Mouse (Mus musculus): ENCODE results near the gene Ywhah. TPM values are rescaled to one million over a fixed set of nuclear protein-coding genes. Genes with fewer than 3 reads are reported as not detected.

Gene Ywhah
- polyA plus RNA-seq (2017; shearing (Covaris generic)), result 266 TPM

DNA sequence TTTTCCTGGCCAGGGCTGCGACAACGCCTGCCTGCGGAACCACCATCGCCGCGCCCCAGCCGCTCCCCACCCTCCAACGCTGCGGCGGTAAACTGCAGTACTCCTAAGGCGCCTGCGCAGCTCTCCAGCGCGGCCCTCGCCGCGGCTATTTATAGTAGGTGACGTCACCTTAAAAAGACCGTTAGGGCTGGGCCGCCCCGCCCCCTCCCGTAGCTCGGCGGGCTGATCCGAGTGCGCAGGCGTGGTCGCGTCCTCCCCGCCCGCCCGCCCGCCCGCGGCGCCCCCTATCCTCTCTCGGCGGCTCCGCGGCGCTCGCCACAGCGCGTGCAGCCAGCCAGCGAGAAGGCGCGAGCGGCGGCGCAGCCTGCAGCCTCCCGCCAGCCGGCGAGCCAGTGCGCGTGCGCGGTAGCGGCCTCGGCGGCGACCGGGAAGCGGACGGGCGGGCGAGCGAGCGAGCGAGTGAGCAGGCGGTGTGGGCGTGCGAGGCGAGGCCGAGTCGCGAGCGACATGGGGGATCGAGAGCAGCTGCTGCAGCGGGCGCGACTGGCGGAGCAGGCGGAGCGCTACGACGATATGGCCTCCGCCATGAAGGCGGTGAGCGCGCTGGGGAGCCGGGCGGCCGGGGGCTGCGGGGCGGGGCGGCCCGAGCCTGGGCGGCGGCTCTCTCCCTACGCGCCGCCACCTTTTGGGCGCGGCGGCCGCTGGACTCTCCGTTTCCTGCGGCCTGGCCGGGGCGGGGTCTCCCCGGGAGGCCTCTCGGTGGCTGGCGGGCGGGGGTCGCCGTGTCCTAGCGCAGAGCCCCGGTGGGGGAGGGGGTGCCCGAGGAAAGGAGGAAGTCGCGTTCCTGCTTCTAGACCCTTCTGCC, at the start of gene Ywhah:
Ywhah (plus strand) TSS at position 256 of the 865 bp plus-strand sequence.

Other genes with a start within 250 kb of the Ywhah start
- gene Pisd, start 233.2 kb upstream of the Ywhah start, polyA plus RNA-seq (2017; shearing (Covaris generic)), result 71.3 TPM
- gene Gm20671, start 191.7 kb upstream of the Ywhah start, polyA plus RNA-seq (2017; shearing (Covaris generic)), result not detected
- 16.8 TPM for gene Prr14l, start 164.6 kb upstream of the Ywhah start, polyA plus RNA-seq (2017; shearing (Covaris generic))
- 24.9 TPM for gene Depdc5, start 155.1 kb upstream of the Ywhah start, polyA plus RNA-seq (2017; shearing (Covaris generic))
- not detected for gene Slc5a1, start 85.4 kb downstream of the Ywhah start, polyA plus RNA-seq (2017; shearing (Covaris generic))
- gene Spon2, start 199.6 kb downstream of the Ywhah start, polyA plus RNA-seq (2017; shearing (Covaris generic)), result not detected